Mouse (Mus musculus) limb, embryonic 13.5 days (tissue): ENCODE results near the gene Dnajc6. TPM values are rescaled to one million over a fixed set of nuclear protein-coding genes. Genes with fewer than 3 reads are reported as not detected.

Experiments
- ATAC-seq: fragments of 200-750 bp; cut with Nextera tagmentation; 2 replicates; pipeline ENCODE4 v1.8.0; 2017; ENCODE audit warnings: low read depth, moderate number of reproducible peaks, moderate TSS enrichment; ENCODE audit not compliant: low FRiP score
- H3K27ac ChIP-seq: fragments of 300-500 bp; sonication (generic); 2 replicates; pipeline ENCODE4 v1.5.1; 2015; ENCODE audit warnings: inconsistent platforms, mild to moderate bottlenecking, moderate library complexity
- H3K27me3 ChIP-seq: fragments of 300-500 bp; sonication (generic); 2 replicates; pipeline ENCODE4 v1.6.1; 2015; ENCODE audit warnings: mild to moderate bottlenecking, inconsistent platforms
- H3K36me3 ChIP-seq: fragments of 300-500 bp; sonication (generic); 2 replicates; pipeline ENCODE4 v1.6.1; 2015; ENCODE audit warnings: inconsistent platforms, mild to moderate bottlenecking, moderate library complexity
- H3K4me1 ChIP-seq: fragments of 300-500 bp; sonication (generic); 2 replicates; pipeline ENCODE4 v1.6.1; 2015; ENCODE audit warnings: inconsistent platforms
- H3K4me2 ChIP-seq: fragments of 300-500 bp; sonication (generic); replicated peaks from 2 replicates; pipeline ENCODE4 v1.6.1; 2015; ENCODE audit warnings: inconsistent platforms, mild to moderate bottlenecking, moderate library complexity
- H3K4me3 ChIP-seq: fragments of 300-500 bp; sonication (generic); 2 replicates; pipeline ENCODE4 v1.5.1; 2015; ENCODE audit warnings: moderate library complexity, mild to moderate bottlenecking, inconsistent platforms
- H3K9ac ChIP-seq: fragments of 300-500 bp; sonication (generic); 2 replicates; pipeline ENCODE4 v1.6.1; 2015; ENCODE audit warnings: mild to moderate bottlenecking, inconsistent platforms
- H3K9me3 ChIP-seq: fragments of 300-500 bp; sonication (generic); 2 replicates; pipeline ENCODE4 v1.6.1; 2016; ENCODE audit warnings: inconsistent platforms
- WGBS: fragments of 180-500 bp; shearing (Covaris S2); methylation state at CpG from one replicate; pipeline ENCODE4 v1.1.7; 2015; 5-methylcytosine and 5-hydroxymethylcytosine counted together
- polyA plus RNA-seq: library from polyadenylated mRNA; unstranded; fragments of >200 nt; fragmentation: Nextera tagmentation; extraction: Ambion mirVana; gene quantifications from 2 replicates; pipeline ENCODE4 v1.2.1, GENCODE M21; 2015

Dnajc6 gene
- polyA plus RNA-seq, 1 experiment from 2014 or later = 0.52 TPM

- ATAC-seq = no peak
- Histone ChIP-seq H3K4me3 (no peak overlapping the region), H3K36me3 (peaks cover under 1% of the 10 kb centered on the region; the same call in 1 of the 2 replicates), H3K4me1 (peaks cover 40% of the 10 kb centered on the region), H3K27ac (no peak overlapping the region), H3K9ac (no peak overlapping the region), H3K9me3 (no peaks in the 10 kb centered on the region), H3K4me2 (no peak overlapping the region), H3K27me3 (no peaks in the 10 kb centered on the region)
- WGBS = 84% methylated on average over 2 of the region's 2 CpGs
Measured at GRCm38 (mm10) chr4:101650961-101651360, 154.5 kb downstream of the Dnajc6 start.

GRCm38 (mm10) chr4:101654256-101654655, 157.8 kb downstream of the Dnajc6 start:
- no peak overlapping the region for H3K4me2 ChIP-seq
- H3K9me3 ChIP-seq = no peaks in the 10 kb centered on the region
- no peak overlapping the region for H3K9ac ChIP-seq
- no peak overlapping the region for H3K4me3 ChIP-seq
- peaks cover 26% of the 10 kb centered on the region for H3K4me1 ChIP-seq
- no peak; the same call in 1 of the 2 replicates for ATAC-seq
- H3K27ac ChIP-seq = no peak overlapping the region; the same call in 1 of the 2 replicates
- no peaks in the 10 kb centered on the region for H3K27me3 ChIP-seq
- H3K36me3 ChIP-seq = peaks cover 18% of the 10 kb centered on the region
- 21% methylated on average over 6 of the region's 6 CpGs for WGBS

GRCm38 (mm10) chr4:101654788-101655414, 158.5 kb downstream of the Dnajc6 start:
- Histone ChIP-seq H3K36me3 (peaks cover 24% of the 10 kb centered on the region), H3K4me3 (no peak overlapping the region), H3K4me2 (no peak overlapping the region), H3K4me1 (peaks cover 21% of the 10 kb centered on the region), H3K27me3 (no peaks in the 10 kb centered on the region), H3K9ac (no peak overlapping the region), H3K9me3 (no peaks in the 10 kb centered on the region), H3K27ac (no peak overlapping the region)
- 72% methylated on average over 4 of the region's 4 CpGs for WGBS
- ATAC-seq = no peak

DNA sequence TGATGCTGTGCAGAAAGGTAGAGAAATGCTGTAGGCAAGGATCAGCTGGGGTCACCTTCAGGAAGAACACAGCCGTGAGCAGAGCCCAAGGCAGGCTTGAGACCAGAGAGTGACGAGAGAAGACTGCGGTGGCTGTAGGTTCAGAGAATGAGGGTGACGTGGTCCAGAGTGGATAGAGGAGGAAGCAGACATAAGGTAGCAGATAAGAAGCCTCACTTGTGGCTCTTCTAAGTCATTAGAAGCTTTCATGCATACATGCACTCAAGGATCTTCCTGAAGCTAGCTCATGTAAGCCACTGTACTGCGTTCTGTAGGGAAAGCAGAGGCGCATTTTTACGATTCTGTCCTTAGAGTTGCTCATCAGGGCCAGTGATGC, 159.0 kb downstream of the Dnajc6 start:
- Histone ChIP-seq H3K4me3 (no peak overlapping the region), H3K9ac (no peak overlapping the region), H3K27ac (no peak overlapping the region), H3K27me3 (no peaks in the 10 kb centered on the region), H3K4me2 (no peak overlapping the region), H3K36me3 (peaks cover 28% of the 10 kb centered on the region), H3K4me1 (peaks cover 21% of the 10 kb centered on the region), H3K9me3 (no peaks in the 10 kb centered on the region)
- ATAC-seq = no peak
- 93% methylated on average over 7 of the region's 7 CpGs for WGBS

DNA sequence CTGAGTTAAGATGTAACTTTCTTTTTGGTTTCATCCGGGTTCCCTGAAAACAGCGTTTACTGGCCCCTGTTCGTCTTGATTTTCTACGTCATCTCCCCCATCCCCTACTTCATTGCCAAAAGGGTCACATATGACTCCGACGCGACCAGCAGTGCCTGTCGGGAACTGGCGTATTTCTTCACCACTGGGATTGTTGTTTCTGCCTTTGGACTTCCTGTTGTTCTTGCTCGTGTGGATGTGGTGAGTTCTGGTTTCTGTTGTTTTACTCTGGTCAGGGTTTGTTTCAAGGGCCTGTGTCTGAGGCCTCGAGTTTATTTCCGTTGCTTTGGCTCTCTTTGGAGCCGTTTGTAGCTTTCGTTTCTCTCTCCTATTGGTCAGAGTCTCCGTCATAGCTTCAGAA, 159.6 kb downstream of the Dnajc6 start:
- Histone ChIP-seq H3K9ac (no peak overlapping the region), H3K4me2 (no peak overlapping the region), H3K9me3 (no peaks in the 10 kb centered on the region), H3K4me1 (peaks cover 21% of the 10 kb centered on the region), H3K27me3 (no peaks in the 10 kb centered on the region), H3K36me3 (peaks cover 33% of the 10 kb centered on the region), H3K27ac (no peak overlapping the region), H3K4me3 (no peak overlapping the region)
- WGBS = 92% methylated on average over 15 of the region's 15 CpGs
- ATAC-seq = no peak

DNA sequence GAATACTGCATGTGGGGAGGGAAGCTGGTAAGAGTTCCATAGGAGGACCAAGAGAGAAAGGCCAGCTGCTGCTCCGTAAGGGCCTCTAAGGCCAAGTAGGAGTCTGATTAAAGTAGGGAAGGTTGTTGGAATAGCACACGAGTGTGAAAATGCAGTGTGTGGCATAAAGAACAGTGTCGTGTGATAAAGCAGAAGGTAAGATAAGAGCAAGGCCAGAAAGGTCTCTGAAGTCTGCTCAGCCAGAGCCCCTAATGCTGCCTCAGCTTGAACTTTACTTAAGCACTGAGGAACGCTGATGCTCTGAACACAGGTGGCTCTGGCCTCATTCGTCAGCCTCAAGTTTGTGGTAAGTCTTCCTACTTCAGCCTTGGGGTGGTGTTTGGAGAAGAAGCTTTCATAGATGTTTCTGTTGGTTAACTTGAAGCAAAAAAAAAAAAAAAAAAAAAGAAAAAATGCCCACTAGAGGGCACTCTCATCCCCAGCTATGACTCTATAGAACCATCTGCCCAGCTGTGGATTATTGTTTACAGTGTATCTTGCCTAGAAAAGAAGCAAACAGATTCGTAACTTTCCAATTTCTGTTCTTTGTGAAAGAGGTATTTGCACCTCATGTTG, 160.6 kb downstream of the Dnajc6 start:
- no peak overlapping the region for H3K4me3 ChIP-seq
- H3K36me3 ChIP-seq = peaks cover 43% of the 10 kb centered on the region
- 58% methylated on average over 6 of the region's 6 CpGs for WGBS
- H3K27me3 ChIP-seq = no peaks in the 10 kb centered on the region
- no peak for ATAC-seq
- peaks cover 21% of the 10 kb centered on the region for H3K4me1 ChIP-seq
- H3K27ac ChIP-seq = no peak overlapping the region
- no peak overlapping the region for H3K4me2 ChIP-seq
- no peak overlapping the region for H3K9ac ChIP-seq
- no peaks in the 10 kb centered on the region for H3K9me3 ChIP-seq

- Histone ChIP-seq H3K4me1 (no peaks in the 10 kb centered on the region), H3K4me3 (no peak overlapping the region), H3K9ac (no peak overlapping the region), H3K4me2 (no peak overlapping the region), H3K27me3 (no peaks in the 10 kb centered on the region), H3K9me3 (peaks cover 6% of the 10 kb centered on the region; the same call in 1 of the 2 replicates), H3K36me3 (peaks cover 41% of the 10 kb centered on the region), H3K27ac (no peak overlapping the region)
- no peak for ATAC-seq
- 73% methylated on average over 9 of the region's 9 CpGs for WGBS
Measured at GRCm38 (mm10) chr4:101664160-101664750, 167.8 kb downstream of the Dnajc6 start.

- Histone ChIP-seq H3K4me2 (no peak overlapping the region), H3K9ac (no peak overlapping the region), H3K36me3 (peaks cover 36% of the 10 kb centered on the region), H3K27me3 (no peaks in the 10 kb centered on the region), H3K4me1 (no peaks in the 10 kb centered on the region), H3K27ac (no peak overlapping the region), H3K9me3 (peaks cover 6% of the 10 kb centered on the region; the same call in 1 of the 2 replicates), H3K4me3 (no peak overlapping the region)
- WGBS = 96% methylated on average over 4 of the region's 4 CpGs
- no peak for ATAC-seq
Measured at GRCm38 (mm10) chr4:101664766-101665165, 168.3 kb downstream of the Dnajc6 start.

- Histone ChIP-seq H3K4me1 (no peaks in the 10 kb centered on the region), H3K4me2 (no peak overlapping the region), H3K9me3 (peaks cover 6% of the 10 kb centered on the region; the same call in 1 of the 2 replicates), H3K36me3 (no peaks in the 10 kb centered on the region), H3K27me3 (no peaks in the 10 kb centered on the region), H3K27ac (no peak overlapping the region), H3K4me3 (no peak overlapping the region), H3K9ac (no peak overlapping the region)
- WGBS = 66% methylated on average over 5 of the region's 5 CpGs
- ATAC-seq = no peak
Measured at GRCm38 (mm10) chr4:101669161-101669560, 172.7 kb downstream of the Dnajc6 start.

DNA sequence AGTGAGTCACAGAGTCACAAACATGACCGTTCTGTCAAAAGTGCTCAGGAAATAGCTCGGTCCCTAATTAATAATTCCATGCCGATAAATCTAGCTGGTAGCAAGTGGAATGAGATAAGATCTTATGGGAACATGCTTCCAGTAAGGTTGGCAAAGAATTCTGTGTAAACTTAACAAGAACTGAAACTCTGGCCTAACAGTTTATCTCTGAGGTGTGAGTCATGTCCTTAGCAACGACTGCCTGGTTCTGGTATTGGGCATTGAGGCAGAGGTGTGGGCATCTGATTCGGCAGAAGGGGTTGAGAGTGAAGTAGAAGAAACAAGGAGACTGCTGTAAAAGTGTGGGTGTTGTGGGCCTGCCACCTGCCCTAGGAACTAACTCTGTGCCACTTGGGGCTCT, 173.4 kb downstream of the Dnajc6 start:
- Histone ChIP-seq H3K9ac (no peak overlapping the region), H3K4me3 (no peak overlapping the region), H3K27me3 (no peaks in the 10 kb centered on the region), H3K4me2 (no peak overlapping the region), H3K27ac (no peak overlapping the region), H3K4me1 (no peaks in the 10 kb centered on the region), H3K9me3 (peaks cover 6% of the 10 kb centered on the region; the same call in 1 of the 2 replicates), H3K36me3 (no peaks in the 10 kb centered on the region)
- WGBS = 77% methylated on average over 5 of the region's 5 CpGs
- no peak for ATAC-seq

DNA sequence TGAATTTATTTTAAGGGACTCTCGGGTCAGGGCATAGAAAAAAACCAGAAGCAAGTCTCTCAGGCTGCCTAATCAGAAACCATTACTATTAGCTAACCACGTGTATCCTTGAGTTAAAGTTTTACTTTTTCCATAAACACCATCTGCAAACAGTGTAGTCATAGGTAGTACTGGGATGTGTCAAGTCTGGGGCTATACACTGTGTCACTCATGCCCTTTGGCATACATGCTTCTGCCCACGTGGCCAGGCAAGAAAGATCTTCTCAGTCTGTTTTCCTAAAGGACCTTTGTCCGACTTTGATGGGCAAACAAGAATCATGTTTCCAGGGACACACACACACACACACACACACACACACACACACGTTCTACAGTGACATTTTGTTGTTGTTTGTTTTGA, 178.3 kb downstream of the Dnajc6 start:
- H3K4me1 ChIP-seq = no peaks in the 10 kb centered on the region
- H3K27ac ChIP-seq = no peak overlapping the region
- no peak overlapping the region for H3K4me3 ChIP-seq
- no peaks in the 10 kb centered on the region for H3K36me3 ChIP-seq
- ATAC-seq = no peak
- no peaks in the 10 kb centered on the region for H3K27me3 ChIP-seq
- 67% methylated on average over 5 of the region's 5 CpGs for WGBS
- no peak overlapping the region for H3K9ac ChIP-seq
- no peak overlapping the region for H3K4me2 ChIP-seq
- no peaks in the 10 kb centered on the region for H3K9me3 ChIP-seq

- WGBS = 53% methylated on average over 4 of the region's 4 CpGs
- no peak overlapping the region for H3K4me3 ChIP-seq
- ATAC-seq = no peak
Measured at GRCm38 (mm10) chr4:101675726-101676125, 179.3 kb downstream of the Dnajc6 start.

More at GRCm38 (mm10) chr4:101675726-101676125, 179.3 kb downstream of the Dnajc6 start:
- Histone ChIP-seq H3K4me2 (no peak overlapping the region), H3K27me3 (no peaks in the 10 kb centered on the region), H3K36me3 (no peaks in the 10 kb centered on the region), H3K9me3 (no peaks in the 10 kb centered on the region), H3K9ac (no peak overlapping the region), H3K27ac (no peak overlapping the region), H3K4me1 (no peaks in the 10 kb centered on the region)
